Mouse (Mus musculus): ENCODE measurements around the gene Fndc3b.

Fndc3b gene

GRCm38 (mm10) chr3:27673660-27674059 lies 37.4 kb downstream of the Fndc3b start:
- DNase-seq (ENCODE audit: low read depth, low spot score) = no peak

- no peak for DNase-seq (ENCODE audit: low read depth, low spot score)
Observed at GRCm38 (mm10) chr3:27670416-27670815, 40.7 kb downstream of the Fndc3b start.

- no peak for DNase-seq (ENCODE audit: low read depth, low spot score)
Observed at GRCm38 (mm10) chr3:27667280-27667679, 43.8 kb downstream of the Fndc3b start.

GRCm38 (mm10) chr3:27665338-27665737 lies 45.8 kb downstream of the Fndc3b start:
- DNase-seq (ENCODE audit: low read depth, low spot score) = peak; percentile 72

- DNase-seq (ENCODE audit: low read depth, low spot score) = peak; percentile 61
Observed at GRCm38 (mm10) chr3:27663221-27663620, 47.9 kb downstream of the Fndc3b start.

- no peak for DNase-seq (ENCODE audit: low read depth, low spot score)
Observed at GRCm38 (mm10) chr3:27658198-27658763, 52.8 kb downstream of the Fndc3b start.

GRCm38 (mm10) chr3:27656764-27657390 lies 54.2 kb downstream of the Fndc3b start:
- peak; percentile 85 for DNase-seq (ENCODE audit: low read depth, low spot score)

GRCm38 (mm10) chr3:27655673-27656072 lies 55.4 kb downstream of the Fndc3b start:
- peak; percentile 28 for DNase-seq (ENCODE audit: low read depth, low spot score)

- no peak for DNase-seq (ENCODE audit: low read depth, low spot score)
Observed at GRCm38 (mm10) chr3:27655042-27655441, 56.1 kb downstream of the Fndc3b start.

- no peak for DNase-seq (ENCODE audit: low read depth, low spot score)
Observed at GRCm38 (mm10) chr3:27652451-27653011, 58.6 kb downstream of the Fndc3b start.

GRCm38 (mm10) chr3:27651731-27652130 lies 59.4 kb downstream of the Fndc3b start:
- no peak for DNase-seq (ENCODE audit: low read depth, low spot score)

GRCm38 (mm10) chr3:27650083-27650482 lies 61.0 kb downstream of the Fndc3b start:
- no peak for DNase-seq (ENCODE audit: low read depth, low spot score)

GRCm38 (mm10) chr3:27649316-27649715 lies 61.8 kb downstream of the Fndc3b start:
- no peak for DNase-seq (ENCODE audit: low read depth, low spot score)

GRCm38 (mm10) chr3:27642381-27642780 lies 68.7 kb downstream of the Fndc3b start:
- peak; percentile 30 for DNase-seq (ENCODE audit: low read depth, low spot score)

GRCm38 (mm10) chr3:27639701-27640100 lies 71.4 kb downstream of the Fndc3b start:
- no peak for DNase-seq (ENCODE audit: low read depth, low spot score)

GRCm38 (mm10) chr3:27637046-27637661 lies 74.0 kb downstream of the Fndc3b start:
- no peak for DNase-seq (ENCODE audit: low read depth, low spot score)

GRCm38 (mm10) chr3:27635776-27636175 lies 75.3 kb downstream of the Fndc3b start:
- DNase-seq (ENCODE audit: low read depth, low spot score) = peak; percentile 20

- no peak for DNase-seq (ENCODE audit: low read depth, low spot score)
Observed at GRCm38 (mm10) chr3:27632880-27633279, 78.2 kb downstream of the Fndc3b start.

- no peak for DNase-seq (ENCODE audit: low read depth, low spot score)
Observed at GRCm38 (mm10) chr3:27631112-27631511, 80.0 kb downstream of the Fndc3b start.

- no peak for DNase-seq (ENCODE audit: low read depth, low spot score)
Observed at GRCm38 (mm10) chr3:27629716-27630115, 81.4 kb downstream of the Fndc3b start.

GRCm38 (mm10) chr3:27626301-27626700 lies 84.8 kb downstream of the Fndc3b start:
- no peak for DNase-seq (ENCODE audit: low read depth, low spot score)

- no peak for DNase-seq (ENCODE audit: low read depth, low spot score)
Observed at GRCm38 (mm10) chr3:27625592-27625985, 85.5 kb downstream of the Fndc3b start.
